Mouse (Mus musculus) intestine, embryonic 16.5 days (tissue): Measurements from ENCODE around the gene Gm20509. TPM values are rescaled to one million over a fixed set of nuclear protein-coding genes. Genes with fewer than 3 reads are reported as not detected.
A peak's percentile ranks its signal among the peaks of the same experiment; 100 is the strongest.
"Not testable (repeated sequence)": the region's sequence is repeated elsewhere in the genome, so short reads cannot be mapped to it uniquely, and the experiment has no call there.

Experiments used
- ATAC-seq: fragments of 200-750 bp; cut with Nextera tagmentation; 2 replicates; pipeline ENCODE4 v1.8.0; 2017; ENCODE audit warnings: moderate TSS enrichment, moderate library complexity
- H3K27ac ChIP-seq: fragments of 300-500 bp; sonication (generic); 2 replicates; pipeline ENCODE4 v1.5.1; 2014; ENCODE audit warnings: mild to moderate bottlenecking, low read length
- H3K27me3 ChIP-seq: fragments of 300-500 bp; sonication (generic); replicated peaks from 2 replicates; pipeline ENCODE4 v1.6.1; 2014; ENCODE audit warnings: low read length, control low read depth, mixed read lengths; ENCODE audit not compliant: control insufficient read depth, insufficient read depth
- H3K36me3 ChIP-seq: fragments of 300-500 bp; sonication (generic); 2 replicates; pipeline ENCODE4 v1.6.1; 2014; ENCODE audit warnings: low read length, control low read depth; ENCODE audit not compliant: control insufficient read depth, insufficient read depth
- H3K4me1 ChIP-seq: fragments of 300-500 bp; sonication (generic); 2 replicates; pipeline ENCODE4 v1.6.1; 2014; ENCODE audit warnings: low read length, control low read depth, mixed read lengths; ENCODE audit not compliant: control insufficient read depth, insufficient read depth
- H3K4me2 ChIP-seq: fragments of 300-500 bp; sonication (generic); 2 replicates; pipeline ENCODE4 v1.6.1; 2014; ENCODE audit warnings: low read depth, low read length, control low read depth
- H3K4me3 ChIP-seq: fragments of 300-500 bp; sonication (generic); 2 replicates; pipeline ENCODE4 v1.5.1; 2014; ENCODE audit warnings: mild to moderate bottlenecking, low read length
- H3K9ac ChIP-seq: fragments of 300-500 bp; sonication (generic); 2 replicates; pipeline ENCODE4 v1.6.1; 2014; ENCODE audit warnings: low read depth, low read length
- H3K9me3 ChIP-seq: fragments of 300-500 bp; sonication (generic); 2 replicates; pipeline ENCODE4 v1.6.1; 2016; ENCODE audit warnings: low read length, control low read depth; ENCODE audit not compliant: control insufficient read depth
- WGBS: fragments of 180-500 bp; shearing (Covaris S2); extraction: QIAGEN DNeasy Blood & Tissue Kit; methylation state at CpG from one replicate; pipeline ENCODE4 v1.1.7; 2014; 5-methylcytosine and 5-hydroxymethylcytosine counted together
- polyA plus RNA-seq: library from polyadenylated mRNA; unstranded; fragments of >200 nt; fragmentation: Nextera tagmentation; extraction: Ambion mirVana; gene quantifications from 2 replicates; pipeline ENCODE4 v1.2.1, GENCODE M21; 2015

Gene Gm20509
- polyA plus RNA-seq, 1 experiment from 2014 or later: not detected

- H3K4me2 ChIP-seq: peak within 1 kb of the TSS; percentile 67
- H3K36me3 ChIP-seq: 0 out of 2 replicates have a peak, but pooled peaks cover 7% of the 10 kb centered on the region
- H3K27ac ChIP-seq: peak within 1 kb of the TSS; percentile 80
- peaks cover 5% of the 10 kb centered on the region; the same call in 1 of the 2 replicates for H3K4me1 ChIP-seq
- H3K27me3 ChIP-seq: no peaks in the 10 kb centered on the region
- no peaks in the 10 kb centered on the region for H3K9me3 ChIP-seq
- peak; percentile 99 for ATAC-seq
- under 1% methylated on average over 64 of the region's 64 CpGs for WGBS
- peak within 1 kb of the TSS; percentile 90 for H3K9ac ChIP-seq
- peak within 1 kb of the TSS; percentile 97 for H3K4me3 ChIP-seq
Observed at GRCm38 (mm10) chr9:73112919-73113906, 10.9 kb downstream of the Gm20509 start, which contains the start of gene Rsl24d1. Gene Rsl24d1, plus strand, starts transcription at chr9:73113426.

GRCm38 (mm10) chr9:73116704-73117103, 14.4 kb downstream of the Gm20509 start:
- peaks cover 14% of the 10 kb centered on the region; the same call in 1 of the 2 replicates for H3K36me3 ChIP-seq
- not testable (repeated sequence) for H3K9ac ChIP-seq, H3K27ac ChIP-seq, ATAC-seq, H3K4me3 ChIP-seq, H3K27me3 ChIP-seq, H3K9me3 ChIP-seq, H3K4me2 ChIP-seq, H3K4me1 ChIP-seq
- 83% methylated on average over 5 of the region's 6 CpGs for WGBS

GRCm38 (mm10) chr9:73118012-73118411, 15.7 kb downstream of the Gm20509 start:
- H3K27me3 ChIP-seq: no peaks in the 10 kb centered on the region
- H3K4me3 ChIP-seq: no peak overlapping the region
- H3K36me3 ChIP-seq: peaks cover 17% of the 10 kb centered on the region; the same call in 1 of the 2 replicates
- 88% methylated on average over 4 of the region's 4 CpGs for WGBS
- no peak overlapping the region for H3K4me2 ChIP-seq
- no peak for ATAC-seq
- no peaks in the 10 kb centered on the region for H3K9me3 ChIP-seq
- H3K9ac ChIP-seq: no peak overlapping the region
- peaks cover 5% of the 10 kb centered on the region; the same call in 1 of the 2 replicates for H3K4me1 ChIP-seq
- H3K27ac ChIP-seq: no peak overlapping the region

- no peak overlapping the region for H3K27ac ChIP-seq
- H3K36me3 ChIP-seq: peaks cover 20% of the 10 kb centered on the region
- H3K9me3 ChIP-seq: no peaks in the 10 kb centered on the region
- H3K4me1 ChIP-seq: no peaks in the 10 kb centered on the region
- no peak overlapping the region for H3K9ac ChIP-seq
- no peak overlapping the region for H3K4me2 ChIP-seq
- WGBS: 75% methylated on average over 8 of the region's 8 CpGs
- H3K27me3 ChIP-seq: no peaks in the 10 kb centered on the region
- no peak overlapping the region for H3K4me3 ChIP-seq
- no peak for ATAC-seq
Observed at GRCm38 (mm10) chr9:73121735-73122134, 19.5 kb downstream of the Gm20509 start.

- 87% methylated on average over 8 of the region's 8 CpGs for WGBS
- no peak for ATAC-seq
- H3K4me2 ChIP-seq: no peak overlapping the region
- peaks cover 17% of the 10 kb centered on the region for H3K36me3 ChIP-seq
- H3K27ac ChIP-seq: no peak overlapping the region
- H3K4me1 ChIP-seq: no peaks in the 10 kb centered on the region
- H3K27me3 ChIP-seq: no peaks in the 10 kb centered on the region
- no peak overlapping the region for H3K9ac ChIP-seq
- no peak overlapping the region for H3K4me3 ChIP-seq
- no peaks in the 10 kb centered on the region for H3K9me3 ChIP-seq
Observed at GRCm38 (mm10) chr9:73125043-73125570, 22.8 kb downstream of the Gm20509 start.

- Histone ChIP-seq H3K4me2 (no peak overlapping the region), H3K4me3 (no peak overlapping the region), H3K27me3 (no peaks in the 10 kb centered on the region), H3K27ac (no peak overlapping the region), H3K9me3 (no peaks in the 10 kb centered on the region), H3K4me1 (no peaks in the 10 kb centered on the region), H3K36me3 (peaks cover 7% of the 10 kb centered on the region), H3K9ac (no peak overlapping the region)
- WGBS: 83% methylated on average over 2 of the region's 2 CpGs
- ATAC-seq: no peak
Observed at GRCm38 (mm10) chr9:73127457-73127856, 25.2 kb downstream of the Gm20509 start.

GRCm38 (mm10) chr9:73129875-73130274, 27.6 kb downstream of the Gm20509 start:
- ATAC-seq: no peak
- no peak overlapping the region for H3K9ac ChIP-seq
- H3K4me1 ChIP-seq: no peaks in the 10 kb centered on the region
- no peak overlapping the region for H3K27ac ChIP-seq
- peaks cover 3% of the 10 kb centered on the region; the same call in 1 of the 2 replicates for H3K36me3 ChIP-seq
- no peaks in the 10 kb centered on the region for H3K27me3 ChIP-seq
- H3K4me2 ChIP-seq: no peak overlapping the region
- no peak overlapping the region for H3K4me3 ChIP-seq
- WGBS: 83% methylated on average over 8 of the region's 8 CpGs
- no peaks in the 10 kb centered on the region for H3K9me3 ChIP-seq

GRCm38 (mm10) chr9:73130529-73130928, 28.3 kb downstream of the Gm20509 start:
- 81% methylated on average over 4 of the region's 4 CpGs for WGBS
- peaks cover 3% of the 10 kb centered on the region; the same call in 1 of the 2 replicates for H3K36me3 ChIP-seq
- no peak for ATAC-seq

GRCm38 (mm10) chr9:73137341-73137886, 35.1 kb downstream of the Gm20509 start:
- Histone ChIP-seq H3K4me2 (no peak overlapping the region), H3K4me1 (no peaks in the 10 kb centered on the region), H3K27ac (no peak overlapping the region), H3K27me3 (no peaks in the 10 kb centered on the region), H3K9me3 (no peaks in the 10 kb centered on the region), H3K9ac (no peak overlapping the region), H3K4me3 (no peak overlapping the region), H3K36me3 (no peaks in the 10 kb centered on the region)
- no peak for ATAC-seq
- 45% methylated on average over 11 of the region's 11 CpGs for WGBS

More at GRCm38 (mm10) chr9:73130529-73130928, 28.3 kb downstream of the Gm20509 start:
- no peak overlapping the region for H3K4me2 ChIP-seq
- H3K27ac ChIP-seq: no peak overlapping the region
- H3K4me3 ChIP-seq: no peak overlapping the region
- H3K27me3 ChIP-seq: no peaks in the 10 kb centered on the region
- H3K9me3 ChIP-seq: no peaks in the 10 kb centered on the region
- no peaks in the 10 kb centered on the region for H3K4me1 ChIP-seq
- H3K9ac ChIP-seq: no peak overlapping the region
